Mouse (Mus musculus): ENCODE data around the gene Wdr17.
"Not testable (repeated sequence)": the region's sequence is repeated elsewhere in the genome, so short reads cannot be mapped to it uniquely, and the experiment has no call there.

Wdr17 gene

GRCm38 (mm10) chr8:54792699-54793061 lies 94.3 kb downstream of the Wdr17 start:
- DNase-seq (ENCODE audit: inconsistent age in 2 of 2, low spot score in 1 of 2), result no peak

GRCm38 (mm10) chr8:54791858-54792698 lies 94.9 kb downstream of the Wdr17 start:
- no peak for DNase-seq (ENCODE audit: inconsistent age in 2 of 2, low spot score in 1 of 2)

GRCm38 (mm10) chr8:54780134-54780942 lies 106.6 kb downstream of the Wdr17 start:
- DNase-seq (ENCODE audit: inconsistent age in 2 of 2, low spot score in 1 of 2), result peak in 1 of 2 experiments; percentile 26

GRCm38 (mm10) chr8:54779317-54780133 lies 107.5 kb downstream of the Wdr17 start:
- peak in 1 of 2 experiments; percentile 32 for DNase-seq (ENCODE audit: inconsistent age in 2 of 2, low spot score in 1 of 2)

- no peak for DNase-seq (ENCODE audit: inconsistent age in 2 of 2, low spot score in 1 of 2)
Measured at GRCm38 (mm10) chr8:54777012-54777411, 110.0 kb downstream of the Wdr17 start.

- DNase-seq (ENCODE audit: inconsistent age in 2 of 2, low spot score in 1 of 2), result no peak
Measured at GRCm38 (mm10) chr8:54776241-54776640, 110.7 kb downstream of the Wdr17 start.

GRCm38 (mm10) chr8:54757646-54758045 lies 129.3 kb downstream of the Wdr17 start:
- no peak for DNase-seq (ENCODE audit: inconsistent age in 2 of 2, low spot score in 1 of 2)

GRCm38 (mm10) chr8:54736660-54737312 lies 150.2 kb downstream of the Wdr17 start:
- peak in 1 of 2 experiments; percentile 21 for DNase-seq (ENCODE audit: inconsistent age in 2 of 2, low spot score in 1 of 2)

- DNase-seq (ENCODE audit: inconsistent age in 2 of 2, low spot score in 1 of 2), result no peak
Measured at GRCm38 (mm10) chr8:54724668-54725035, 162.3 kb downstream of the Wdr17 start.

GRCm38 (mm10) chr8:54723976-54724667 lies 162.9 kb downstream of the Wdr17 start:
- DNase-seq (ENCODE audit: inconsistent age in 2 of 2, low spot score in 1 of 2), result peak; percentile 84 to 91

GRCm38 (mm10) chr8:54718515-54718914 lies 168.5 kb downstream of the Wdr17 start:
- no peak for DNase-seq (ENCODE audit: inconsistent age in 2 of 2, low spot score in 1 of 2)

GRCm38 (mm10) chr8:54705743-54706142 lies 181.2 kb downstream of the Wdr17 start:
- peak in 1 of 2 experiments; percentile 31 for DNase-seq (ENCODE audit: inconsistent age in 2 of 2, low spot score in 1 of 2)

GRCm38 (mm10) chr8:54671806-54672205 lies 215.2 kb downstream of the Wdr17 start:
- DNase-seq (ENCODE audit: inconsistent age in 2 of 2, low spot score in 1 of 2), result no peak

GRCm38 (mm10) chr8:54667756-54668155 lies 219.2 kb downstream of the Wdr17 start:
- DNase-seq (ENCODE audit: inconsistent age in 2 of 2, low spot score in 1 of 2), result no peak

GRCm38 (mm10) chr8:54660675-54661074 lies 226.3 kb downstream of the Wdr17 start:
- DNase-seq (ENCODE audit: inconsistent age in 2 of 2, low spot score in 1 of 2), result peak; percentile 38 to 83

GRCm38 (mm10) chr8:54659703-54660102 lies 227.3 kb downstream of the Wdr17 start:
- DNase-seq (ENCODE audit: inconsistent age in 2 of 2, low spot score in 1 of 2), result no peak

GRCm38 (mm10) chr8:54638634-54639033 lies 248.3 kb downstream of the Wdr17 start:
- DNase-seq (ENCODE audit: inconsistent age in 2 of 2, low spot score in 1 of 2), result peak in 1 of 2 experiments; percentile 33

- not testable (repeated sequence) for DNase-seq (ENCODE audit: inconsistent age in 2 of 2, low spot score in 1 of 2)
Measured at GRCm38 (mm10) chr8:54616710-54617109, 270.3 kb downstream of the Wdr17 start.

- DNase-seq (ENCODE audit: inconsistent age in 2 of 2, low spot score in 1 of 2), result peak; percentile 72 to 90
Measured at GRCm38 (mm10) chr8:54610238-54610637, 276.7 kb downstream of the Wdr17 start.

GRCm38 (mm10) chr8:54609336-54609735 lies 277.6 kb downstream of the Wdr17 start:
- DNase-seq (ENCODE audit: inconsistent age in 2 of 2, low spot score in 1 of 2), result peak in 1 of 2 experiments; percentile 44
